Mouse (Mus musculus) embryo, embryonic 11.5 days (tissue): Measurements from ENCODE around the gene Neu1.
"Not testable (repeated sequence)": the region's sequence is repeated elsewhere in the genome, so short reads cannot be mapped to it uniquely, and the experiment has no call there.

Experiments
- DNase-seq: peaks from one replicate; pipeline ENCODE4 v3.0.0-alpha.2; 2012; ENCODE audit warnings: low read depth, low spot score

Gene Neu1

GRCm38 (mm10) chr17:34901948-34902347 is 29.1 kb upstream of the Neu1 start:
- DNase-seq: not testable (repeated sequence)

GRCm38 (mm10) chr17:34902895-34903294 is 28.2 kb upstream of the Neu1 start:
- no peak for DNase-seq

- no peak for DNase-seq
Observed at GRCm38 (mm10) chr17:34910982-34911381, 20.1 kb upstream of the Neu1 start.

GRCm38 (mm10) chr17:34911945-34912351 is 19.1 kb upstream of the Neu1 start:
- no peak for DNase-seq

GRCm38 (mm10) chr17:34913930-34914665 is 17.0 kb upstream of the Neu1 start, which contains the start of gene Slc44a4:
Slc44a4 (plus strand) TSS chr17:34914466.
- no peak for DNase-seq

- no peak for DNase-seq
Observed at GRCm38 (mm10) chr17:34915410-34915831, 15.6 kb upstream of the Neu1 start.

- DNase-seq: no peak
Observed at GRCm38 (mm10) chr17:34916316-34916715, 14.7 kb upstream of the Neu1 start.

- DNase-seq: no peak
Observed at GRCm38 (mm10) chr17:34917188-34917587, 13.9 kb upstream of the Neu1 start.

- DNase-seq: no peak
Observed at GRCm38 (mm10) chr17:34922939-34923338, 8.1 kb upstream of the Neu1 start.

GRCm38 (mm10) chr17:34924258-34924657 is 6.8 kb upstream of the Neu1 start:
- no peak for DNase-seq

- DNase-seq: no peak
Observed at GRCm38 (mm10) chr17:34927306-34928019, 3.6 kb upstream of the Neu1 start.

GRCm38 (mm10) chr17:34928841-34929240 is 2.2 kb upstream of the Neu1 start:
- DNase-seq: no peak

GRCm38 (mm10) chr17:34931735-34932098 is 664 bp downstream of the Neu1 start:
- DNase-seq: no peak

GRCm38 (mm10) chr17:34932287-34932686 is 1.2 kb downstream of the Neu1 start:
- no peak for DNase-seq

GRCm38 (mm10) chr17:34934031-34934430 is 3.0 kb downstream of the Neu1 start:
- DNase-seq: no peak

- DNase-seq: no peak
Observed at GRCm38 (mm10) chr17:34934830-34935229, 3.8 kb downstream of the Neu1 start.

- DNase-seq: no peak
Observed at GRCm38 (mm10) chr17:34937960-34938505, 7.0 kb downstream of the Neu1 start.

- no peak for DNase-seq
Observed at GRCm38 (mm10) chr17:34941344-34942041, 10.4 kb downstream of the Neu1 start.

GRCm38 (mm10) chr17:34943128-34943815 is 12.2 kb downstream of the Neu1 start:
- DNase-seq: no peak

GRCm38 (mm10) chr17:34944362-34944761 is 13.3 kb downstream of the Neu1 start:
- no peak for DNase-seq

- DNase-seq: no peak
Observed at GRCm38 (mm10) chr17:34946486-34947140, 15.6 kb downstream of the Neu1 start.
